Mouse (Mus musculus) CH12.LX (cell line): ENCODE data around the gene Gbp5. TPM values are rescaled to one million over a fixed set of nuclear protein-coding genes. Genes with fewer than 3 reads are reported as not detected.

Source experiments
- DNase-seq: peaks from one replicate; pipeline ENCODE4 v3.0.0-alpha.2; 2013; ENCODE audit errors: extremely low read depth
- H3K27ac ChIP-seq: 2 replicates; pipeline ENCODE4 v1.5.1; 2012; ENCODE audit warnings: low read depth, mild to moderate bottlenecking, control low read depth, moderate library complexity; ENCODE audit not compliant: insufficient read depth
- H3K27me3 ChIP-seq: replicated peaks from 2 replicates; pipeline ENCODE3; 2012; ENCODE audit warnings: inconsistent platforms
- H3K36me3 ChIP-seq, 2 experiments: replicated peaks in 1 of 2; 2 replicates each; pipeline versions ENCODE3 to v1.6.1; 2012; ENCODE audit warnings: inconsistent platforms in 1 of 2, low read length in 1 of 2, mild to moderate bottlenecking in 1 of 2, mixed read lengths in 1 of 2, moderate library complexity in 1 of 2; ENCODE audit not compliant: control insufficient read depth in 1 of 2, insufficient read depth in 1 of 2
- H3K4me1 ChIP-seq, 2 experiments: 2 replicates each; pipeline ENCODE4 v1.6.1; 2012; ENCODE audit warnings: inconsistent platforms in 1 of 2, moderate library complexity in 1 of 2; ENCODE audit not compliant: insufficient read depth in 2 of 2, control insufficient read depth in 1 of 2
- H3K4me2 ChIP-seq: 2 replicates; pipeline ENCODE4 v1.6.1; 2012; ENCODE audit warnings: low read depth, mild to moderate bottlenecking, control low read depth; ENCODE audit not compliant: poor library complexity, insufficient read depth, severe bottlenecking
- H3K4me3 ChIP-seq, 3 experiments: fragments of 150-350 bp in 1 of 3; sonication (generic) in 1 of 3; replicated peaks in 1 of 3; 2 replicates each; pipeline versions ENCODE3 to v1.5.1; 2011 to 2012; ENCODE audit warnings: low read depth in 2 of 3, low read length in 2 of 3, mild to moderate bottlenecking in 2 of 3, moderate library complexity in 2 of 3, control low read depth in 1 of 3, improper control_type of control experiment in 1 of 3, inconsistent platforms in 1 of 3, mixed read lengths in 1 of 3; ENCODE audit not compliant: poor library complexity in 1 of 3
- H3K79me2 ChIP-seq: replicated peaks from 2 replicates; pipeline ENCODE4 v1.6.1; 2012; ENCODE audit warnings: mild to moderate bottlenecking, moderate library complexity; ENCODE audit not compliant: control insufficient read depth, poor library complexity, insufficient read depth, severe bottlenecking; ENCODE audit errors: extremely low read depth
- H3K9ac ChIP-seq: 2 replicates; pipeline ENCODE4 v1.6.1; 2012; ENCODE audit warnings: low read depth, mild to moderate bottlenecking, control low read depth, moderate library complexity; ENCODE audit not compliant: insufficient read depth
- H3K9me3 ChIP-seq: replicated peaks from 2 replicates; pipeline ENCODE3; 2012; ENCODE audit warnings: low read length, inconsistent platforms, mixed read lengths
- BHLHE40 ChIP-seq: IDR thresholded peaks from 2 replicates; pipeline ENCODE4 v1.6.1; 2011; ENCODE audit warnings: mild to moderate bottlenecking, low read depth, low read length, improper control_type of control experiment
- CHD2 ChIP-seq: IDR thresholded peaks from 2 replicates; pipeline ENCODE4 v1.6.1; 2011; ENCODE audit warnings: low read length, improper control_type of control experiment
- ELF1 ChIP-seq: IDR thresholded peaks from 2 replicates; pipeline ENCODE4 v1.6.1; 2014; ENCODE audit warnings: low read depth, mild to moderate bottlenecking, inconsistent platforms, low read length, improper control_type of control experiment
- EP300 ChIP-seq: IDR thresholded peaks from 2 replicates; pipeline ENCODE4 v1.6.1; 2011; ENCODE audit warnings: low read length, improper control_type of control experiment
- ETS1 ChIP-seq: conservative IDR thresholded peaks from 2 replicates; pipeline ENCODE4 v1.6.1; 2012; ENCODE audit warnings: low read depth, mild to moderate bottlenecking, inconsistent platforms, low read length, improper control_type of control experiment, moderate library complexity
- HCFC1 ChIP-seq: IDR thresholded peaks from 2 replicates; pipeline ENCODE4 v1.6.1; 2012; ENCODE audit warnings: low read depth, mild to moderate bottlenecking, inconsistent platforms, low read length, improper control_type of control experiment
- IRF4 ChIP-seq: IDR thresholded peaks from 2 replicates; pipeline ENCODE4 v1.6.1; 2014; ENCODE audit warnings: low read depth, mild to moderate bottlenecking, inconsistent platforms, low read length, improper control_type of control experiment
- JUN ChIP-seq: IDR thresholded peaks from 2 replicates; pipeline ENCODE4 v1.6.1; 2011; ENCODE audit warnings: low read depth, mild to moderate bottlenecking, low read length, improper control_type of control experiment, moderate library complexity; ENCODE audit not compliant: insufficient read depth
- JUND ChIP-seq: conservative IDR thresholded peaks from 2 replicates; pipeline ENCODE4 v1.6.1; 2011; ENCODE audit warnings: low read depth, low read length, improper control_type of control experiment
- KAT2A ChIP-seq: IDR thresholded peaks from 2 replicates; pipeline ENCODE4 v1.6.1; 2012; ENCODE audit warnings: low read length, improper control_type of control experiment, inconsistent platforms; ENCODE audit not compliant: insufficient replicate concordance
- MAFK ChIP-seq: IDR thresholded peaks from 2 replicates; pipeline ENCODE4 v1.6.1; 2011; ENCODE audit warnings: low read length, improper control_type of control experiment; ENCODE audit not compliant: insufficient replicate concordance
- MAZ ChIP-seq: IDR thresholded peaks from 2 replicates; pipeline ENCODE4 v1.6.1; 2012; ENCODE audit warnings: low read depth, mild to moderate bottlenecking, inconsistent platforms, low read length, improper control_type of control experiment, moderate library complexity
- MEF2A ChIP-seq: IDR thresholded peaks from 2 replicates; pipeline ENCODE4 v1.6.1; 2014; ENCODE audit warnings: low read depth, mild to moderate bottlenecking, inconsistent platforms, low read length, improper control_type of control experiment, borderline replicate concordance
- MXI1 ChIP-seq: IDR thresholded peaks from 2 replicates; pipeline ENCODE4 v1.6.1; 2011; ENCODE audit warnings: mild to moderate bottlenecking, low read depth, low read length, improper control_type of control experiment
- MYC ChIP-seq: IDR thresholded peaks from 2 replicates; pipeline ENCODE4 v1.6.1; 2011; ENCODE audit warnings: low read depth, mild to moderate bottlenecking, improper control_type of control experiment, low read length
- NELFE ChIP-seq: IDR thresholded peaks from 2 replicates; pipeline ENCODE4 v1.6.1; 2011; ENCODE audit warnings: low read depth, low read length, improper control_type of control experiment
- NRF1 ChIP-seq: IDR thresholded peaks from 2 replicates; pipeline ENCODE4 v1.6.1; 2014; ENCODE audit warnings: low read depth, mild to moderate bottlenecking, inconsistent platforms, low read length, improper control_type of control experiment, moderate library complexity
- PAX5 ChIP-seq: IDR thresholded peaks from 2 replicates; pipeline ENCODE4 v1.6.1; 2012; ENCODE audit warnings: low read length, inconsistent platforms, mixed read lengths
- RAD21 ChIP-seq: IDR thresholded peaks from 2 replicates; pipeline ENCODE4 v1.6.1; 2011; ENCODE audit warnings: low read depth, mild to moderate bottlenecking, low read length, improper control_type of control experiment, moderate library complexity
- RCOR1 ChIP-seq: conservative IDR thresholded peaks from 2 replicates; pipeline ENCODE4 v1.6.1; 2012; ENCODE audit warnings: low read depth, mild to moderate bottlenecking, inconsistent platforms, low read length, improper control_type of control experiment
- SIN3A ChIP-seq: IDR thresholded peaks from 2 replicates; pipeline ENCODE4 v1.6.1; 2012; ENCODE audit warnings: low read length, improper control_type of control experiment, inconsistent platforms
- SMC3 ChIP-seq: IDR thresholded peaks from 2 replicates; pipeline ENCODE4 v1.6.1; 2011; ENCODE audit warnings: low read depth, low read length, improper control_type of control experiment
- TCF12 ChIP-seq: IDR thresholded peaks from 2 replicates; pipeline ENCODE4 v1.6.1; 2014; ENCODE audit warnings: low read depth, mild to moderate bottlenecking, inconsistent platforms, low read length, improper control_type of control experiment
- USF1 ChIP-seq: IDR thresholded peaks from 2 replicates; pipeline ENCODE4 v1.6.1; 2014; ENCODE audit warnings: low read depth, mild to moderate bottlenecking, inconsistent platforms, low read length, improper control_type of control experiment
- USF2 ChIP-seq: conservative IDR thresholded peaks from 2 replicates; pipeline ENCODE4 v1.6.1; 2011; ENCODE audit warnings: low read depth, low read length, improper control_type of control experiment
- ZKSCAN1 ChIP-seq: IDR thresholded peaks from 2 replicates; pipeline ENCODE4 v1.6.1; 2012; ENCODE audit warnings: low read depth, inconsistent platforms, low read length, improper control_type of control experiment, borderline replicate concordance
- ZMIZ1 ChIP-seq: IDR thresholded peaks from 2 replicates; pipeline ENCODE4 v1.6.1; 2012; ENCODE audit warnings: low read depth, mild to moderate bottlenecking, inconsistent platforms, low read length, improper control_type of control experiment
- ZNF384 ChIP-seq: IDR thresholded peaks from 2 replicates; pipeline ENCODE4 v1.6.1; 2012; ENCODE audit warnings: low read depth, low read length, improper control_type of control experiment, inconsistent platforms
- dilution Hi-C: fragments of 300-500 bp; cut with MboI; formaldehyde crosslinking; loops from 2 replicates; pipeline ENCODE4 v1.14.3; 2020; ENCODE audit warnings: low sequenced_read_pairs; ENCODE audit not compliant: extremely low pct_unique_long_range_greater_than_20kb, extremely low pct_ligation_motif_present
- in situ Hi-C: fragments of 300-500 bp; cut with MboI; formaldehyde crosslinking; loops from 3 replicates; pipeline ENCODE4 v1.14.3; 2019; ENCODE audit warnings: low sequenced_read_pairs, low pct_ligation_motif_present, low pct_unique_long_range_greater_than_20kb, mixed read lengths
- polyA plus RNA-seq: library from polyadenylated mRNA; unstranded; fragments of >175 nt; gene quantifications from 2 replicates; pipeline ENCODE4 v1.2.1, GENCODE M21; 2012; ENCODE audit warnings: low read depth; ENCODE audit not compliant: insufficient read length
- total RNA-seq, 2 experiments: library from RNA; depleted of rRNA; stranded (reverse); fragments of 300-350 nt in 1 of 2; fragments of >200 nt in 1 of 2; gene quantifications; 2 replicates each; pipeline ENCODE4 v1.2.3; 2012 to 2014

Gbp5 gene
- total and polyA plus RNA-seq, 3 experiments, result 1.3 to 16.1 (median 4.8) TPM

DNA sequence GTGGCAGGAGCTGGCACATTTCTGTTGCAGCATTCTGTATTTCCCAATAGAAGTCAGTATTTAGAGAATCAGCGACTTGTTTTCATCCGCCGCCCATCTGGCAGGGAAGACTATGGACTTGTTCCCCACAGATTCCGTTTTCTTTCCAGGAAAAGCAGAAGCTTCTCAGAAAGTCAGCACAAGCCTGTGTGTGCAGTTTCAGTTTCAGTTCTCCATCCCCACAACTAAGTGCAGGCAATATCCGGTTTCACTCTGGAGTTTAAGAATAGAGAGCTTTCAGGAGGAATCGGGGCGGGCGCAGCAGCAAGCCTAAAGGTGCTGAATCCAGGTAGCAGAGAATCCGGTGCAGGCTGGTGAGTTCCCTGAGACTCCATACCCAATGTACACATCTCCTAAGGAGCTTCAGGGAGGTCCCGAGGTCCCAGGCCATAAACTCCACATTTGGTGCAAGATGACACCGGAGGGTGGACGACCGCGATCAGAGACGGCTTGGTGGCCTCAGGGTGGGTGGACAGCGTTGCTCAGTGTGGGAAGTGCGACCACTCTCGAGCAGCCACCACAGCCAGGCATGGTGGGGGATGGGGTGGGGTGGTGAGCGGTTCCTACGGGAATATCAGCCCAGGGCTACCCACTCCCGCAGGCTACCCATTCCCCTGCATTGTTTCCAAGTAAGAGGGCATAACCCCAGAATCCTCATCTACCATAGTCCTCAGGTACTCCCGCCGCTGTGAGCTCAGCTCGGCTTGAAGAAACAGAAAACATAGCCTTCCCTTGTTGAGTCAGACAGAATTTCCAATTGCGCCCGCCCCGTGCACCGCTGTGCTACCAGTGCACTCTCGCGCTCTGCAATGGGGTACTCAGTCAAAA, 36.5 kb downstream of the Gbp5 start, which contains the start of gene Gbp7:
Gbp7 (plus strand) TSS at position 256 of the 867 bp plus-strand sequence.
- Histone ChIP-seq H3K9me3 (no peaks in the 10 kb centered on the region), H3K4me2 (peak within 1 kb of the TSS; percentile 30), H3K79me2 (no peaks in the 10 kb centered on the region), H3K4me1 (peaks cover 14 to 40% of the 10 kb centered on the region in 2 experiments; a peak in 3 of 4 replicates), H3K27ac (peak within 1 kb of the TSS; percentile 11; the same call in 1 of the 2 replicates), H3K27me3 (no peaks in the 10 kb centered on the region), H3K36me3 (no peaks in the 10 kb centered on the region), H3K9ac (peak within 1 kb of the TSS; percentile 34), H3K4me3 (peak within 1 kb of the TSS; percentile 42 to 80 (median 59))
- in situ Hi-C loops (no loop called here), dilution Hi-C loops (no loop called here)
- TF ChIP-seq NRF1, result no peak
- TF ChIP-seq ELF1, result peak; percentile 71
- TF ChIP-seq NELFE, result no peak
- TF ChIP-seq RCOR1, result peak; percentile 99
- peak; percentile 63; the same call in 1 of the 2 replicates for TF ChIP-seq JUND
- TF ChIP-seq USF1, result no peak
- TF ChIP-seq CHD2, result peak; percentile 73
- peak; percentile 85 for TF ChIP-seq TCF12
- no peak; the same call in 1 of the 2 replicates for TF ChIP-seq RAD21
- peak; percentile 22 for TF ChIP-seq SMC3
- TF ChIP-seq ZKSCAN1, result no peak; the same call in 1 of the 2 replicates
- 0 out of 2 replicates have a peak, but pooled peaks have one; percentile 57 for TF ChIP-seq MAZ
- TF ChIP-seq MAFK, result peak; percentile 62
- TF ChIP-seq HCFC1, result no peak
- no peak for TF ChIP-seq KAT2A
- peak; percentile 96 for TF ChIP-seq BHLHE40
- peak; percentile 58; the same call in 1 of the 2 replicates for TF ChIP-seq MXI1
- peak; percentile 42; the same call in 1 of the 2 replicates for TF ChIP-seq JUN
- TF ChIP-seq ETS1, result peak; percentile 99
- TF ChIP-seq MEF2A, result peak; percentile 97
- peak; percentile 2; the same call in 1 of the 2 replicates for TF ChIP-seq ZNF384
- TF ChIP-seq EP300, result peak; percentile 99
- peak; percentile 68 for TF ChIP-seq MYC
- peak; percentile 69 for TF ChIP-seq SIN3A
- TF ChIP-seq IRF4, result peak; percentile 100
- no peak for TF ChIP-seq USF2
- TF ChIP-seq PAX5, result no peak
- TF ChIP-seq ZMIZ1, result 0 out of 2 replicates have a peak, but pooled peaks have one; percentile 42
- peak; percentile 85 for DNase-seq
